Comparison of ENCODE assay signal across 8 mouse cellular contexts in the genomic region with DNA sequence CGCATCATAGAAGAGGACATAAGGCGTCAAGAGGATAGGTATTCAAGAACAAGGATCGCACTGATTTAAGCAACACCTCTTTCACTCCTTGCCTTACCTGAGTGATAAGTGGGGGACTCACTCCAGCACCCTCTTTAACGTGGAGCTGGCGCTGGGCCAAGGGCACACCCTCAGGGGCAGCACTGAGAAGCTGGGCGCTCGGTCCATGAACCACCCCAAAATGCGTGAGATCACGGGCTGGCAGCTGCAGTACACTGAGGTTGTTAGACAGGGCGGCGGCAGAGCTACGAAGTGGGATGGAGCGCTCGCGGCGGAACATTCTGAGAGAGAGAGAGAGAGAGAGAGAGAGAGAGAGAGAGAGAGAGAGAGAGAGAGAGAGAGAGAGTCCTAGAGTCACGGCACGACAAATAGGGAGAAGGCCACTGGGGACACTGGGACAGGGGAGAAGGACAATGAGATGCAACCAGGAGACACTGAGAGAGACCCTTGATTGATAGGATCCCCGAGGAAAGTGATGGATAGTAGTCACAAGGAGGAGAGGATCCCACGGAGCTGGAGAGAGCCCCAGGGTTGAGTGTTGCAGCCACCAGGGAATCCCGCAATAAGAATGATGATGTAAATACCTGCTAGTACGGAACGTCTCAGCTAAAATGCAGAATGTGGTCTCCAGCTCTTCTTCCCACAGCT. TPM values are rescaled to one million over a fixed set of nuclear protein-coding genes. Genes with fewer than 3 reads are reported as not detected.
A peak's percentile ranks its signal among the peaks of the same experiment; 100 is the strongest.
DNase-seq lines count a peak whose midpoint lies in the region; ATAC-seq and TF ChIP-seq lines count a peak whose summit lies in the region.

No protein-coding gene starts in this region.

- DNase-seq in kidney, adult 2 months, result no peak
- DNase-seq in kidney, postnatal 36 days, result no peak
- DNase-seq in CH12.LX (ENCODE audit: extremely low read depth), result no peak
- DNase-seq in intestine, embryonic 14.5 days (ENCODE audit: low spot score), result no peak
- DNase-seq in urinary bladder, postnatal 14 days (ENCODE audit: low spot score), result no peak
- no peak for DNase-seq in right cerebral cortex, postnatal 25 days

- no peak overlapping the region for H3ac ChIP-seq in myocyte (ENCODE audit: control insufficient read depth, insufficient read length)

- no peak overlapping the region for H3K27ac ChIP-seq in kidney, adult 2 months (ENCODE audit: insufficient read depth, low read depth, low read length)
- no peak overlapping the region for H3K27ac ChIP-seq in CH12.LX (ENCODE audit: insufficient read depth, low read depth)
- no peak overlapping the region for H3K27ac ChIP-seq in embryonic facial prominence, embryonic 13.5 days
- no peak overlapping the region for H3K27ac ChIP-seq in intestine, embryonic 14.5 days (ENCODE audit: low read depth)

- dilution Hi-C loops in CH12.LX (cut with MboI; ENCODE audit: extremely low pct_ligation_motif_present, extremely low pct_unique_long_range_greater_than_20kb, low sequenced_read_pairs), result no loop called here

- H3K4me2 ChIP-seq in CH12.LX (ENCODE audit: insufficient read depth, low read depth, poor library complexity, severe bottlenecking) (peak overlapping the region; percentile 80), myocyte (ENCODE audit: low read depth) (peak overlapping the region; percentile 89)
- peak overlapping the region; percentile 87 for H3K4me2 ChIP-seq in embryonic facial prominence, embryonic 13.5 days
- peak overlapping the region; percentile 84 for H3K4me2 ChIP-seq in intestine, embryonic 14.5 days (ENCODE audit: low read length)

- H3K79me2 ChIP-seq in CH12.LX (replicated peaks; ENCODE audit: control insufficient read depth, extremely low read depth, insufficient read depth, poor library complexity, severe bottlenecking) (no peaks in the 10 kb centered on the region), myocyte (ENCODE audit: control insufficient read depth, insufficient read depth) (no peaks in the 10 kb centered on the region)

- ATAC-seq in embryonic facial prominence, embryonic 13.5 days (ENCODE audit: insufficient number of reproducible peaks, insufficient read depth, low FRiP score, low TSS enrichment, low read depth), result no peak
- ATAC-seq in intestine, embryonic 14.5 days (replicated peaks; ENCODE audit: low FRiP score, low TSS enrichment, low read depth), result peak; percentile 20; the same call in 1 of the 2 replicates

- no peaks in the 10 kb centered on the region for H3K27me3 ChIP-seq in kidney, adult 2 months (replicated peaks; ENCODE audit: control insufficient read depth, insufficient read depth, low read length)
- H3K27me3 ChIP-seq in CH12.LX (replicated peaks) (no peaks in the 10 kb centered on the region), myocyte (ENCODE audit: control insufficient read depth, insufficient read depth, insufficient read length) (no peaks in the 10 kb centered on the region)
- peaks cover 9% of the 10 kb centered on the region for H3K27me3 ChIP-seq in embryonic facial prominence, embryonic 13.5 days
- peaks cover 7% of the 10 kb centered on the region for H3K27me3 ChIP-seq in intestine, embryonic 14.5 days (replicated peaks; ENCODE audit: control insufficient read depth, insufficient read depth, low read length)

- H3K9me3 ChIP-seq in CH12.LX (replicated peaks; ENCODE audit: low read length), result no peaks in the 10 kb centered on the region
- no peaks in the 10 kb centered on the region for H3K9me3 ChIP-seq in embryonic facial prominence, embryonic 13.5 days
- no peaks in the 10 kb centered on the region for H3K9me3 ChIP-seq in intestine, embryonic 14.5 days (ENCODE audit: control insufficient read depth, low read length)

- no peak for TF ChIP-seq RAD21 in CH12.LX (IDR thresholded peaks at IDR 0.05; ENCODE audit: low read depth, low read length)

- peak overlapping the region; percentile 51 for H3K9ac ChIP-seq in CH12.LX (ENCODE audit: insufficient read depth, low read depth)
- H3K9ac ChIP-seq in embryonic facial prominence, embryonic 13.5 days, result peak overlapping the region; percentile 71
- H3K9ac ChIP-seq in intestine, embryonic 14.5 days (ENCODE audit: low read length), result peak overlapping the region; percentile 49

- in situ Hi-C loops in CH12.LX (cut with MboI; ENCODE audit: low pct_ligation_motif_present, low pct_unique_long_range_greater_than_20kb, low sequenced_read_pairs), result loop anchor here (5.0 kb wide), 2 partner anchors 38 to 163 kb away; a partner anchor contains a TSS

- 13% methylated on average over 23 of the region's 23 CpGs for WGBS in kidney, adult 2 months
- WGBS in embryonic facial prominence, embryonic 13.5 days, result 9% methylated on average over 23 of the region's 23 CpGs
- 7% methylated on average over 23 of the region's 23 CpGs for WGBS in intestine, embryonic 14.5 days

- no peaks in the 10 kb centered on the region for H3K36me3 ChIP-seq in kidney, adult 2 months (ENCODE audit: control insufficient read depth, insufficient read depth, low read length)
- H3K36me3 ChIP-seq in CH12.LX (replicated peaks in 1 of 2; ENCODE audit: control insufficient read depth in 1 of 2, insufficient read depth in 1 of 2, low read length in 1 of 2), result peaks cover 12 to 18% of the 10 kb centered on the region in 2 experiments
- peaks cover 29% of the 10 kb centered on the region for H3K36me3 ChIP-seq in embryonic facial prominence, embryonic 13.5 days
- peaks cover 17% of the 10 kb centered on the region; the same call in 1 of the 2 replicates for H3K36me3 ChIP-seq in intestine, embryonic 14.5 days (ENCODE audit: control insufficient read depth, insufficient read depth, low read length)
- H3K36me3 ChIP-seq in myocyte (ENCODE audit: control insufficient read depth, insufficient read depth), result peaks cover 4% of the 10 kb centered on the region

- no peak for TF ChIP-seq CTCF in kidney, adult 2 months (conservative IDR thresholded peaks at IDR 0.05; ENCODE audit: insufficient read depth, insufficient read length, low read depth, low read length)
- TF ChIP-seq CTCF in CH12.LX (conservative IDR thresholded peaks at IDR 0.05 in 1 of 2, IDR thresholded peaks at IDR 0.05 in 1 of 2; ENCODE audit: low read depth in 2 of 2, low read length in 2 of 2), result no peak

- TF ChIP-seq EP300 in CH12.LX (IDR thresholded peaks at IDR 0.05; ENCODE audit: low read length), result no peak

- TF ChIP-seq POLR2A in kidney, adult 2 months (IDR thresholded peaks at IDR 0.05; ENCODE audit: low read depth, low read length), result no peak
- TF ChIP-seq POLR2A in CH12.LX (IDR thresholded peaks at IDR 0.05; ENCODE audit: low read depth, low read length) (no peak), myocyte (IDR thresholded peaks at IDR 0.05; ENCODE audit: insufficient read length, low read depth) (no peak)

- H3K4me1 ChIP-seq in kidney, adult 2 months (ENCODE audit: control insufficient read depth, insufficient read depth, low read length), result no peaks in the 10 kb centered on the region
- H3K4me1 ChIP-seq in CH12.LX (ENCODE audit: control insufficient read depth in 1 of 2, insufficient read depth in 2 of 2), result peaks cover 15 to 30% of the 10 kb centered on the region in 2 experiments
- H3K4me1 ChIP-seq in embryonic facial prominence, embryonic 13.5 days, result peaks cover 19% of the 10 kb centered on the region
- H3K4me1 ChIP-seq in intestine, embryonic 14.5 days (replicated peaks; ENCODE audit: control insufficient read depth, insufficient read depth, low read length), result peaks cover 6% of the 10 kb centered on the region

- H3K4me3 ChIP-seq in kidney, adult 2 months (ENCODE audit: insufficient read depth, low read depth, low read length), result peak overlapping the region; percentile 68
- H3K4me3 ChIP-seq in CH12.LX (replicated peaks in 1 of 3; ENCODE audit: low read depth in 2 of 3, low read length in 2 of 3, poor library complexity in 1 of 3) (peak overlapping the region; percentile 58 to 72 (median 62)), myocyte (peak overlapping the region; percentile 58)
- peak overlapping the region; percentile 59 for H3K4me3 ChIP-seq in embryonic facial prominence, embryonic 13.5 days
- peak overlapping the region; percentile 52 for H3K4me3 ChIP-seq in intestine, embryonic 14.5 days (ENCODE audit: low read depth, low read length)

RNA-seq across cellular contexts. Expression of a gene that starts 0.5 kb away (rescaled TPM):
- polyA plus RNA-seq in kidney, adult 2 months (2012; rRNA removed), result 4.4 and 4.7 TPM in 2 replicates
- total RNA-seq in CH12.LX (2012; rRNA removed) (4.7 and 10.3 TPM in 2 replicates), CH12.LX (2014; rRNA removed) (4.9 and 7.8 TPM in 2 replicates)
- polyA plus RNA-seq in CH12.LX (2012; ENCODE audit: insufficient read length, low read depth) (1.7 and 1.9 TPM in 2 replicates), myocyte (2012; fragmentation: generic; extraction: Trizol) (12.3 TPM)
- polyA plus RNA-seq in embryonic facial prominence, embryonic 13.5 days (2015; fragmentation: Nextera tagmentation; extraction: Ambion mirVana), result 7.1 and 7.9 TPM in 2 replicates
- polyA plus RNA-seq in intestine, embryonic 14.5 days (2014; fragmentation: Nextera tagmentation; extraction: Ambion mirVana), result 4.3 and 6.4 TPM in 2 replicates

RNA-seq across cellular contexts. Expression of a gene that starts 0.5 kb away (rescaled TPM):
- 1.4 and 1.6 TPM in 2 replicates for polyA plus RNA-seq in kidney, adult 2 months (2012; rRNA removed)
- total RNA-seq in CH12.LX (2012; rRNA removed) (0.34 and 0.38 TPM in 2 replicates), CH12.LX (2014; rRNA removed) (not detected in 2 replicates)
- polyA plus RNA-seq in CH12.LX (2012; ENCODE audit: insufficient read length, low read depth) (0.23 and 0.25 TPM in 2 replicates), myocyte (2012; fragmentation: generic; extraction: Trizol) (1.9 TPM)
- polyA plus RNA-seq in embryonic facial prominence, embryonic 13.5 days (2015; fragmentation: Nextera tagmentation; extraction: Ambion mirVana), result 2.0 and 2.8 TPM in 2 replicates
- polyA plus RNA-seq in intestine, embryonic 14.5 days (2014; fragmentation: Nextera tagmentation; extraction: Ambion mirVana), result 0.47 and 0.83 TPM in 2 replicates

RNA-seq across cellular contexts. Expression of a gene that starts 10.0 kb away (rescaled TPM):
- polyA plus RNA-seq in kidney, adult 2 months (2012; rRNA removed), result 93.1 and 117 TPM in 2 replicates
- 17.8 and 19.8 TPM in 2 replicates for total RNA-seq in CH12.LX (2012; rRNA removed)
- 12.2 and 12.8 TPM in 2 replicates for total RNA-seq in CH12.LX (2014; rRNA removed)
- polyA plus RNA-seq in CH12.LX (2012; ENCODE audit: insufficient read length, low read depth), result 36.4 and 37.3 TPM in 2 replicates
- polyA plus RNA-seq in embryonic facial prominence, embryonic 13.5 days (2015; fragmentation: Nextera tagmentation; extraction: Ambion mirVana), result 87.7 and 90.0 TPM in 2 replicates
- polyA plus RNA-seq in intestine, embryonic 14.5 days (2014; fragmentation: Nextera tagmentation; extraction: Ambion mirVana), result 75.3 and 76.0 TPM in 2 replicates
- polyA plus RNA-seq in myocyte (2012; fragmentation: generic; extraction: Trizol), result 106 TPM

RNA-seq across cellular contexts. Expression of a gene that starts 20.4 kb away (rescaled TPM):
- polyA plus RNA-seq in kidney, adult 2 months (2012; rRNA removed), result 73.6 and 96.1 TPM in 2 replicates
- 0.59 and 0.68 TPM in 2 replicates for total RNA-seq in CH12.LX (2012; rRNA removed)
- total RNA-seq in CH12.LX (2014; rRNA removed), result 0.54 and 1.3 TPM in 2 replicates
- 0.47 and 0.78 TPM in 2 replicates for polyA plus RNA-seq in CH12.LX (2012; ENCODE audit: insufficient read length, low read depth)
- 46.7 and 51.8 TPM in 2 replicates for polyA plus RNA-seq in embryonic facial prominence, embryonic 13.5 days (2015; fragmentation: Nextera tagmentation; extraction: Ambion mirVana)
- polyA plus RNA-seq in intestine, embryonic 14.5 days (2014; fragmentation: Nextera tagmentation; extraction: Ambion mirVana), result 16.9 and 17.6 TPM in 2 replicates
- polyA plus RNA-seq in myocyte (2012; fragmentation: generic; extraction: Trizol), result 29.7 TPM

RNA-seq across cellular contexts. Expression of a gene that starts 30.5 kb away (rescaled TPM):
- polyA plus RNA-seq in kidney, adult 2 months (2012; rRNA removed), result 19.0 and 29.8 TPM in 2 replicates
- total RNA-seq in CH12.LX (2012; rRNA removed), result 26.1 and 26.9 TPM in 2 replicates
- total RNA-seq in CH12.LX (2014; rRNA removed), result 14.9 and 15.4 TPM in 2 replicates
- polyA plus RNA-seq in CH12.LX (2012; ENCODE audit: insufficient read length, low read depth), result 30.4 and 34.2 TPM in 2 replicates
- polyA plus RNA-seq in embryonic facial prominence, embryonic 13.5 days (2015; fragmentation: Nextera tagmentation; extraction: Ambion mirVana), result 13.2 and 13.9 TPM in 2 replicates
- polyA plus RNA-seq in intestine, embryonic 14.5 days (2014; fragmentation: Nextera tagmentation; extraction: Ambion mirVana), result 13.4 and 13.8 TPM in 2 replicates
- polyA plus RNA-seq in myocyte (2012; fragmentation: generic; extraction: Trizol), result 38.3 TPM
